Mouse (Mus musculus): Measurements from ENCODE around the gene Slc38a9.

Gene Slc38a9

DNA sequence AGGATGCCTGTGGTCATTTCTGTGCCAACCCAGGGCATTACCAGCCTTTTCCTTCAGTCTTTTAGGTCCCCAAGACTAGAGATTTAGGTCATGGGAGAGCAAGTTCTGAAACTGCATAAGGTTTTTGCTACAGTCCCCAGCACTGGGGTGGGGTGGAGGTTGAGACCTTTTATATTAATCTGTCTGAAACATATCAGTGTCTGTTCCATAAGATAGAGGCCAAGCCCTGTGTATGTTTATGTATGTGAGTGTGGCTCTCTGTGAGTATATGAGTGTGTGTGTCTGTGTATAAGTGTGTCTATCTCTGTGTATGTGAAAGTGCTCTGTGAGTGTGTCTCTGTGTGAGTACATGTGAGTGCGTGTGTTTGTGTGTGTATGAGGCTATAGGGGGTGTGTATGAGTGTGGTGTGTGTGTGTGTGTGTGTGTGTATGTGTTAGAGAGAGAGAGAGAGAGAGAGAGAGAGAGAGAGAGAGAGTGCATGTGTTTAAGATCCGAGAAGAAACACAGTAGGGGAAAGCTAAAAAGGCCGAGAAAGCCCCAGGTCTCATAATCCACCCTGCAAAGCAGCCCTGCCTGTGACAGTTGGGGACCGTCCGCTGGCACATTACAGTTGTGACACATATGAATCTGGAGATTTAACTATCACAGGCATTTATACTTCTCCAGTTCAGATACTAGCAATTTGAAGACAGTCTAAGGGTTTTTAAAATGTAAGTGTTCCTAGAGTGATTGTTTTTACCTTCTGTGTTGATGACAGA, 85.6 kb downstream of the Slc38a9 start:
- DNase-seq (ENCODE audit: low read depth, low spot score): no peak

DNA sequence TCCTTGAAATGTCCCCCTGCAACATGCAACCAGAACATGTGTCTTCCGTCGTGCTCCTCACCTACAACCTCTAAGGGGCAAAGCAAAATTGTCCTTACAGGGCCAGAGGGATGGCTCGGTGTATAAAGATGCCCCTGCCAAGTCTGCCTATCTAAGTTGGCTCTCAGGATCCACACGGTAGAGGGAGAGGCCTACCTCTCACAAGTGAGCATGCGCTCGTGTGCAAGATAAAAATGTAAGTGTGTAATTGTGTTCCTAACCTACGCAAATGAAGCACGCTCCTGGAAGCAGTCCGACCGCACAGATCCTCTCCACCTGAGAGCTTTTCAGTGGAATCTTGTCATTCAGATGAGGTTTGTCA, 86.1 kb downstream of the Slc38a9 start:
- DNase-seq (ENCODE audit: low read depth, low spot score): no peak

DNA sequence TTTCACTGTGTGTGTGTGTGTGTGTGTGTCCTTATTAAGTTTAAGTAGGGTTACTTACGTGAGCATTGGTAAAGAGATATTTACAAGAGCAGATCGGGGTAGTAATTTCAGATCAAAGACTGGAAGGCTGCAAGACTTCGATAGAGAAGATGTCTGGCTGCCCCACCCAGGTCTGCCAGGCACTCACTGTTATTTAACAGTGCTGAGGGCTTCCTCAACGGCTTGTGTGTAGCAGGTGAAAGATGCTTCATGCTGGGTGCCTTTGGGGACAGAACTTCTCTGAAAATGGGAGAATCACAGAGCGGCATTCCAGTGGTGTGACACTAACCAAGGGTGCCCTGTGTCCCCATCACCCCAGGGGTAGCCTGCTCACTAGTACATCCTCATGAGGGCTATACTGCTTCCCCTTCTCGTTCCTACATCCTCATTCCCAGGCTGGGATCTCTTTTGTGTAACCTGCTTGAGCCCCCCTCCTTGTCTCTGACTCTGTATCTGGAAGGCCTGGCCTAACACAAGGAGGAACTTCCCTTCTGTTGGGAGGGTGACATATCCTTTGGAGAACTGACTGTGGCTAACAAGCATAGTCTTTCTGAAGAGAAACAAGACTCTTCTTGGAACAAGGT, 87.4 kb downstream of the Slc38a9 start:
- no peak for DNase-seq (ENCODE audit: low read depth, low spot score)

DNA sequence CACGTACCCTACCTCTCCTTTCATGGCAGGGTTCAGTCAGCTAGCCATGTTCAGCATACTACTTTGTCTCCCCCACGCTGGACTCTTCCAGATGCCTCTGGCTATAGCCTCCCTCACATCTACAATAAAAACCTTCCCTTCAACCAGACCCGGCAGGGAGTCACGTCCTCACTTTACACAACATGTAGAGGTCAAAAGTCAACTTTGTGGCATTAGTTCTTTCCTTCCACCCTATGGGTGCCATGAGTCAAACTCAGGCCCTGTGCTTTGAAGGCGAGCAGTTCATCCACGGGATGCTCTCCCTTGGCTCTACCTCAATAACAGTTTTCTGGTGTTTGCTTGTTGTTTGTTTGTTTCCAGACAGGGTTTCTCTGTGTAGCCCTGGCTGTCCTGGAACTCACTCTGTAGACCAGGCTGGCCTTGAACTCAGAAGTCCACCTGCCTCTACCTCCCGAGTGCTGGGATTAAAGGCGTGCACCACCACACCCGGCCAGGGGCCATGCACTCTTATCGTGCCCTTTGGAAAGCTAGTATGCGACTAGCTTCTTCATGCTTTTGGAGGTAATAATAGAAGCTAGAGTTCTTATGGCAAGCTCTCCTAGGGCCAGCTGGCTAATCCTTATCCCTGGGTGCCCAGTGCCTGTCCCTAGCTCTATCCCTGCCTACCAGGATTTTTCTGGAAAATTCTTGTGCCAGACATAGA, 88.4 kb downstream of the Slc38a9 start:
- no peak for DNase-seq (ENCODE audit: low read depth, low spot score)

DNA sequence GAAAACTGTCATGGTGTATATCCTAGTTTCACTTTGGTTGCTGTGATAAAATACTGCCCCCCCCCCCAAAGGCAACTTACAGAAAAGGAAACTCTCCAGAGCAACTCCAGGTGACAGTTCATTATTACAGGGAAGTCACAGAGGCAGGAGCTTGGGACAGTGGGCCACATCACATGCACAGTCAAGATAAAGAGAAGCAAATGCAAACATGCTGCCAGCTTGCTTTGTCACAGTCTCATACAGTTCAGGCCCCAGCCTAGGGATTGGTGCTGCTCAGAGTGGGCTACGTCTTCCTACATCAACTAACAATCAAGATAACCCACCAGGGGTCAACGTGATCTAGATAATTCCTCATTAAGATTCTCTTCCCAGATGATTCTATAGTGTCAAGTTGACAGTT, 89.3 kb downstream of the Slc38a9 start:
- no peak for DNase-seq (ENCODE audit: low read depth, low spot score)

DNA sequence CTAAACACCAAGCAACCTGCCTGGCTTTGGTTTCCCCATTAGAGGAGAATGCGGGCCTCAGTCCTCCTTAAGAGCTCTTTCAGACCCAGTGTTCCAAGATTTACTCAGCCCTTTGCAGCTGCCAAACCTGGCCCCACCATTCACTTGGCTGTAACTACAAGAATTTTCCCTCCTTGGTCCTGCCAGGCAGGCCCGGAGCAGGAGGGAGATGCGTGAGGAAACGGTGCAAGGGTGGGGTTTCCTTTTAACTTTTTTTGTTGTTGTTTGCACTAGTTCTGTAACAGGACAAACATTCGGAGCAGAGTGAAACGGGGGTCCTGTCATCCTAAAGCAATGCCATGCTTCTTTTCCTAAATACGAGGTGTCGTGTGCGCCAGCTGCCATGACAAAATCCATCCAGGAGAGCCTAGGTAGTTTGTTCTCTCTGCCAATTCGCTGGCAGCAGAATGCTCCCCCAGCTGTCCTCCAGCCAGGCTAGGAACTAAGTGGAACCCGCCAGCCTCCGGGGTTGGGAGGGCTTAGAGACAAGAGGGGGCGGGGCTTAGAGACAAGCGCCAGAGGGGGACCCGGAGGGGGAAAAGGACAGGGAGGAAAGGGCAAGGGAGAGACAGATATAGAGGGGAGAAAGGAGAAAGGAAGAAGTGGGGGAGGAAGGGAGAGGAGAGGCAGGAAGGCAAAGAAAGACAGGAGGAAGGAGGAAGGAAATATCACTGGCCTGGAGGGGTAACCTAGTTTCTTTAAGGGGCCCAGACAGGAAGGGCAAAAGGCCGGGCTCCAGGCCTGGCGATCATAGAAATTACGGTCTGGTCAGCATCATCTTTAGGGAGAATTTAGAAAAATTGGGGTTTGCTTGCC, 91.1 kb downstream of the Slc38a9 start:
- DNase-seq (ENCODE audit: low read depth, low spot score): no peak

DNA sequence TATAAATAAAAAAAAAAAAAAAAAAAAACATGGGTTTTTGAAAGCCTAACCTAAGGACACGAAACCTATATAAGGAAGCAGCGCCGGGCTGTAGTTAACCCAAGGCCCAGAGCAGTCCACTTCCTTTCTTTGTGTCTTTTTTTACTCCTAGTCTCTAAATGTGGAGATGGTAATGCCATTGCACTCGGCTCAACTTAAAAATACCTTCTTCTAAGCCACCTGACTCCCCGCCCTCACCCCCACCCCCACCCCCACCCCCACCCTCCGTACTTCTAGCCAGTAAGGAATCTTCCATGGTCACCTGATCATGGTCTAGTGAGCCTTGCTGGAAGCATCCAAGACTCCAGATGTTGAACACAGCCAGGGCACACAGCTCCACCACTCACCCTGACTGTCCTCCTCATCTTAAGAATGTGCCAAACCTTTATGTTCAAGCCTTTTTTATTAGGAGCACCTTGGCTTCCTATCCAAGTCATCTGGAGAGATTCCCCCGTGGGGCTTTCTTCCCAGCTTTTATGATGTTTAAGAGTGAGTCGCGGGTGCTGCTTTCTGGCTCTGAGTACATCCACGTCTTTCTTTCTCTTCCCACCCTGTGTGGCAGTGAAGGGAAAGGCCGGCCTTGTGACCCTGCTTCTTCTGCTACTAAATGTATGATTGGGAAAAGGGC, 91.9 kb downstream of the Slc38a9 start:
- no peak for DNase-seq (ENCODE audit: low read depth, low spot score)

DNA sequence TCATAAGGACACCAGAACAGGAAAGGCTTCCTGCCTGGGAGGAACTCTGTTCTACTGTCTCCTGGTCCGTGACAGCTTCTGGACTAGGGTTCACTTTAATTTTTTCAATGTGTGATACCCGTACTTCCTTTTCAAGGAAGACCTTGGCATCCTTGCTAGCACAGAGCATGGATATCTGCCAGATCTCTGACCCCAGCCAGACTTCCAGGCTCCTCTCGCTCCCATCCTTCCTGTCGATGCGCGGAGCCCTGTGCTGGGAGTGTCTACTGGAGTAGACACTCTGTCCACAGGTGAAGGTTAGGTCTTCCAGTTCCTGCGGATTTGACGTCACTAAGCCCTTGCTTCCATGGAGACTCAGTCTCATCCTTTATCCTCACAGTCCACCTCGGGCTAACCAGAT, 93.0 kb downstream of the Slc38a9 start:
- no peak for DNase-seq (ENCODE audit: low read depth, low spot score)

DNA sequence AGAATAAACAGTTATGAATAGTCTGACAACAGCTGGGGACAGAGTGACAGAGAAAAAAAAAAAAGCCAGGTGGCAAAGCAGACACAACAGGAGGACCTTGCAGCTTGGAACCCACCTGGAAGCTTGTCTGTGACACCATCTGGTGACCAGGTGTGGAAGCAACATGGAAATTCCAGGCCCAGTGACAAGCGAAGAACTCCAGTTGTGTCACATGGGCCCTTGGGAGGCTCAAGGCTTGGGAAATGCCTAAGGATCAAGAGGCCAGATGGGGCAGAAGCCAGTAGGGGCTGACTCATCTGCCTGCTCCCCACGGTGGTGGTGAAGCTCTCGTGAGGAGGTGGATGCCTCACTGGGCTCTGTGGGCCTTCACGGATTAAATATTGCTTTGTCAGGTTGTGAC, 94.3 kb downstream of the Slc38a9 start:
- DNase-seq (ENCODE audit: low read depth, low spot score): no peak

DNA sequence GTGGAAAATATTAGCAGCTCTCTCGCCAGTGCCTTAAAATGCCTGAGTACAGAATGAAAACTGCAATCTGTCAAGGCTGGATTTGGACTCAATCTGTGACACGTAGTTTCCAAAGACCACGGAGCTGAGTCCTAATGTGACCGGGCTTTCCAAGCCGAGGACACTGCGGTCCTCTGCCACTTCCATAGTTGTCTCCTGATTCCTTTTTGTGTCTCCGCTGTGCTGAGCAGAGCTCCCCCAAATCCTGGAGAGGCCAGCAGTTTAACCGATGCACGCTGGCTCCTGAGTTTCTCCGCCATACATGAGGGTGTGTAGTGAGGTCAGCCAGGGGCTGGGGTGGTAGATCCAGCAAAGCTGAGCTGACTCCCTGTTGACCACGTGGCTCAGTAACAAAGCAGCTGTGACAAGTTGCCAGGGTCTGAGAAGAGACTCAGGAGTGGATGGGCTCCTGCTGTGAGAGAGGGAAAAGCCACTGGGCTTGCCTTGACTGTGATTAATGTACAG, 95.0 kb downstream of the Slc38a9 start:
- DNase-seq (ENCODE audit: low read depth, low spot score): no peak

DNA sequence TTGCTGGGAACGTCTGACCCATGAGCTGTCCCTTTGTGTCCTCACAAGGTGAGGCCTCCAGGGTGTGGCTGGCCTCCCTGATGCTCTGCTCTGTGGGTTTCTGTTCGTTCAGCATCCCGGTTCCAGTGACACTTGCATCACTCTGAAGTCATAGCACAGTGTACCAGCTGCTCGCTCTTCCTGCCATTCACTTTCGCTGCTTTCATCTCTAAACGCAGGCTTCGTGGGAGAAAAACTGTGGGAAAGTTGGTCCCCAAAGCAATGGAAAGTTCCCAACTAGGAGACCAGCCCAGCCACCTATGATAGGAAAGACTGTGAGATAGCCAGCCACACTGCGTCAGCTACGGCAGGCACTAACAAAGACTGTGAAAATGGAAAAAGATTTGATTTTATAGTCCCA, 96.8 kb downstream of the Slc38a9 start:
- no peak for DNase-seq (ENCODE audit: low read depth, low spot score)

DNA sequence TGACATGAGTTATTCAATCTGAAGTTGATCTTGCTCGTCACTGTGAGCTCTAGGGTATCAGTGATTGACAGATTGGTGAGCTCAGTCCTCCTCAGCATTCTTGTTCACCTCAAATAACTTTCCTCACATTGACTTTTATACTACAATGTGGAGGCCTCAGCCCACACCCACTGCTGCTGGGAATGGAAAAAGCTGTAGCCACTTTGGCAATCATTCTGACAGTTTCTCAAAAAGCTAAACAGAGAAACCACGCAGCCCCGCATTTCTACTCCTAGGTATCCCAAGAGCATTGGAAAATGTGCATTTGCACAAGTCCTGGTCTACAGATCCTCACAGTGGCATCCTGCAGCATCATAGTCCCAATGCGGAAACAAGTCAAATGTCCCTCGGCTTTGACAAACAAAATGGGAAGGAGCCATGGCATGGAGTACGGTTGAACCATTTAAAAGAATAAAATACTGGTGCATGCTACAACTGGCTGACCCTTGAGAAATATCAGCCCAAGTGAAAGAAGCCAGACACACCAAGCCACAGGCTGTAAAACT, 98.1 kb downstream of the Slc38a9 start:
- DNase-seq (ENCODE audit: low read depth, low spot score): no peak

DNA sequence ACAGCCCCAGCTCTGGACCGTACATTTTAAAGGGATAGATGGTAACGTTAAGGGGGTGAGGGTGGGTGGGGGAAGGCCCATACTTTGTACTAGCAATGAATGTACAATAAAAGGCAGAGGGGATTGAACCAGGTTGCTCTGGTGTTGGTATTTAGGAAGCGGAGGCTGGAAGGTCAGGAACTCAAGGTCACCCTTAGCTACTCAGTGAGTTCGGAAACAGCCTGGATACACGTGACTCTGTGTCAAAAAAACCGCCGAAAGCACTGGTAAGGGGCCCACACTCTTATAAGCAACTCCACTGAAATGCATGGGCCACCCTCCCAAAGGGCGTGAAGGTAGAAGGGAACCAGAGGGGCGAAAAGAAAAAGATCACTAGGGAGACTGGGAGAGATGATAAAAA, 98.8 kb downstream of the Slc38a9 start:
- DNase-seq (ENCODE audit: low read depth, low spot score): no peak

DNA sequence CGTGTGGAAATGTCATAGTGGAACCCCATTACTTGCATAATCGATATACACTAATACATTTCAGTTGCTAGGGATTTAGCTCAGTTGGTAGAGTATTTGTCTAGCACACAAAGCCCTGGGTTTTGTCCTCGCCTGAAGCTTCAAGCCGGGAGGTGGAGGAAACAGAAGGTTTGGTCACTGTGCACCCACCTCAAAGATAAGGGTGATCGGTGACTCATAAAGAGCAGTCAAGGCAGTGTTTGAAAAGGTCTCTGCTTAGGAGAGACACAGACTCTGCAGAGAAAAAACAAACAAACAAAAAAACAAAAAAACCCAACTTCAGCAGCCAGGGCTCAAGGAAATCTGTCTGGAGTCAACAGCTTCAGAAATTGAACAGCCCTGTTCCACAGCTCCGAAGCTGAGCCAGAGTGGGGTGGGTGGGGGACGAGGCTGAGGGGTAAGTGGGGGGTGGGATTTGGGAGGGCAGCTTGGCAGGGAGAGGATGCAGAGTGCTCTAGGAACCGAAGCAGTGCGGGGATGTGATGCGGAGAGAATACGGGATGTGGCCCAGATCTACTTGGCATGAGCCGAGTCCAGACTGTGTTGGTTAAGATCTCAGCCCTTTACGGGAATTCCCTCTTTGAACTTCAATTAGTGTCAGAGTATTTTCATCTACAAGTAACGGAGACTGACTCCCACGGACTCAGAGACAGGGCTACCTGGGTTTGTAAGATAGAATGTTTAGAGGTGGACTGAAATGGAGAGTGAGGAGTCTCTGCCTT, 99.4 kb downstream of the Slc38a9 start:
- no peak for DNase-seq (ENCODE audit: low read depth, low spot score)

DNA sequence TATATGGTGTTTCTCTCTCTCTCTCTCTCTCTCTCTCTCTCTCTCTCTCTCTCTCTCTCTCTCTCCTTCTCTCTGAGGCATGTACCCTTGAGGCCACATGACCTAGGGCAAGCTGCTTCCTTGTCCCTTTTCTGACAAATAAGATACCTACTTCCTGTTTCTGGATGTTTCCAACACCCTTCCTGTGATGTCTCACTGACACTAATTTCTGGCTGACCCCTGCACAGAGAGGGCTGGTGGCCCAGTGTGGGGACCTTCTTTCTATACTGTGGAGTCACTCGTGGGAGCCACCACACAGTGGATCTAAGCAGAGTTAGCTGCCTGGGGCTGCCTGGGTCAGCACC, 100.0 kb downstream of the Slc38a9 start:
- DNase-seq (ENCODE audit: low read depth, low spot score): no peak

DNA sequence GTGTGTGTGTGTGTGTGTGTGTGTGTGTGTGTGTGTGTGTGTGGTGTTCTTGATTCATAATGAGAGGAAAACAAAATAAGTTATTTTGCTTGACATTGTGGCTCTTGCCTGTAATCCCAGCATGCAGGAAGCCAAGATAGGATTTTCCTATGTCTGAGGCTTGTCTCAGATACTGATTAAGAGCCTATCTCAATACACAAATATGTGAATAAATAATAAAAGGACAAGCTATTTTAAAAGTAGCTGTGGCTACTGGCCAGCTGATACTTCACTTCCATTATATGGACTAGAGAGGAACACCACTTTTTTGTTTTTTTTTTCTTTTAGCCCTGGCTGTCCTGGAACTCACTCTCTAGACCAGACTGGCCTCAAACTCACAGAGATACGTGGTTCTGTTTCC, 101.2 kb downstream of the Slc38a9 start:
- DNase-seq (ENCODE audit: low read depth, low spot score): no peak

DNA sequence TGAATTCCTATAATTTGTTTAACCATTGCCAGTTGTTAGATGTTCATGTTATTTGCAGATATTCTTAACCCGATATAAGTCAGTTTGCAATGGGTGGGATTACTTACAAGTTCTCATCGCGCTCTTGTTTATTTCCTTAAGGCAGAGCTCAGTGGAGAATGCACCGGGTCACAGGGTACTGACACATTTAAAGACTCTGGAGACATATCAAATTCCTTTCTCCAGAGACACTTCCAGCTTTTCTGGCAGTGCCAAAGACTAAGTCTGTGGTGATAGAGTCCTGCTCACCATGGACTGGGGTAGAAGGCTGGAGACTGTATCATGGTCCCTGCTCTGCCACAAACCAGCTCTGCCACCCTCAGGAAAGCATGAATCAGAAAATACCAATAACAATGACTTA, 102.0 kb downstream of the Slc38a9 start:
- no peak for DNase-seq (ENCODE audit: low read depth, low spot score)

DNA sequence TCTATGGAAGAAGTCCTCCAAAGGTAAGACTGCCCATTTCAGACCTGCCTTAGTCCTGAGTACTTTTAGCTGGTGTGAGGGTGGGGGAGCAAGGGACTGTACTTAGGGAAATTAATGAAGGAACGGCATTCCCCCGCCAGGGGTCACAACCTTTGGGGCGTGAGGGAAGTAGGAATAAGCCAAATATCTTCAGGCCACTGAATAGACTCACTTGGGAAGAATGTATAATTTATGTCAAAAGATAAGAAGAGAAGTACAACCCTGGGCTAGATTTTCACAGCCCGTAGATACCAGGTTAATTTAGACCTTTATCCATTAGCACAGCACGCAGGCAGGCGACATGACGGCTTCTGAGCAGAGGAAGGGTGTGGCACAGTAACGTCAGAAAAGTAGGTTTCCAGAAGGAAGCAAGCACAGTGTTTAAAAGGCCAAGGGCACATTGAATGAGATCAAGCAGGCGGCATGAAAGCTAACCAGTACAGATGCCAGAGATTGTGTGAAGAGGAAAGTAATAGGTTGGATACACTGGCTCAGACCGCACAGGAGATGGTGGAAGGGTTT, 103.1 kb downstream of the Slc38a9 start:
- DNase-seq (ENCODE audit: low read depth, low spot score): no peak

DNA sequence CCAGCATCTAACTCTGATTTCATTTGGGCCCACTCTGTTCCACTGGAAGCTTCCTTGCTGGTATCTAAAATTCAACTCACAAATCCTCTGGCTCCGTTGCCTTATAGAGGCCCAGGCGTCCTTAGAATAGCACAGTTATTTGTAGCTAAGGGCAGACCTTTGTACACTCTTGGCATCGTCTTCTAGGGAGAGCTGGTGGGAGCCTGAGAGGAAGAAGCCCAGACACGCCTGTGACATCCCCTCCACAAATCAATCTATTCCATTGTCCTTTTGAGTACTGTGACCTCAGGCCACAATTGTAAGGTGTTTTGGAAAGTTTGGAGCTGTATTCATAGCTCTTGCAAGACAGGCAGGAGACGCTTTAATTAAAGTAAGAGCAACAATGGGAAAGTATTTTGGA, 104.0 kb downstream of the Slc38a9 start:
- DNase-seq (ENCODE audit: low read depth, low spot score): no peak

DNA sequence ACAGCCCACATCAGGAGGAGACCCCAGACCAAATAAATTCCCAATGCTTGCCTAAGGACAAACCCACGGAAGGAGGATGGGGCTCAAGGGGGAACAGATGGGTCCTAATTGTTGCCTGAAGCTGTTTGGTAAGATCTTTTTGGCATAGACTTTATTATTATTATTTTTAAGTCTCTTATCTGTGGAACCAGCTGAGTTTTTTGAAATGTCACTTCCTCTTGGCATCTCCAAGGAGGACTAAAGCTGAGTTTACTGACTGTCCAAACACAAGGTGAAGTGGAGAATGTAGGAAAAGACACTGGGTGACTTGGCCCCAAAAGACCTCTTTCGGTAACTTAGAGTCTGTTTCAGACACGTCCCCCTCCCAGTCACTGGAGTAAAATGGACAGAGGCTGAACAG, 105.1 kb downstream of the Slc38a9 start:
- no peak for DNase-seq (ENCODE audit: low read depth, low spot score)
